13 mouse cellular contexts compared by ENCODE assay signal in genomic region chr11:69373223-69373965, GRCm38 (mm10). TPM values are rescaled to one million over a fixed set of nuclear protein-coding genes. Genes with fewer than 3 reads are reported as not detected.
DNase-seq lines count a peak whose midpoint lies in the region; ATAC-seq lines count a peak whose summit lies in the region.
"Had no signal": no experiment of that assay in that cellular context is flagged by ENCODE, and none has a peak within 500 bp of the region (broad histone marks: within the 10 kb centered on the region; RNA-seq: fewer than 3 reads in every experiment).

No protein-coding gene starts in this region.

- peaks cover 83% of the 10 kb centered on the region for H3K4me1 ChIP-seq in liver, embryonic 12.5 days

- peak overlapping the region; percentile 88 for H3K27ac ChIP-seq in liver, embryonic 12.5 days
- H3K27ac ChIP-seq: limb, embryonic 10.5 days had no signal

- DNase-seq in spleen, postnatal 10 days (ENCODE audit: low spot score in 2 of 2), result peak; percentile 49 to 56
- DNase-seq in spleen, adult 12 weeks (ENCODE audit: low spot score), result no peak
- peak; percentile 71 for DNase-seq in c-Kit-positive CD71-positive TER-119-positive erythroid progenitor cells, embryonic 14.5 days (ENCODE audit: low spot score)
- no peak for DNase-seq in adrenal gland, postnatal 36 days
- DNase-seq in embryo, embryonic 10 days (ENCODE audit: low spot score), result no peak
- no peak for DNase-seq in urinary bladder, postnatal 4 days (ENCODE audit: low spot score in 2 of 2)
- DNase-seq: adrenal gland, postnatal 14 days; gastrocnemius, postnatal 14 days; kidney, adult 18-20 months; spleen, adult 18-20 months; thymus, postnatal 25 days had no signal

- peak overlapping the region; percentile 66 for H3K4me2 ChIP-seq in liver, embryonic 12.5 days

- 58% methylated on average over 16 of the region's 16 CpGs for WGBS in liver, embryonic 12.5 days (ENCODE audit: insufficient replicate concordance)

- no peaks in the 10 kb centered on the region for H3K36me3 ChIP-seq in liver, embryonic 12.5 days

- peak overlapping the region; percentile 43 for H3K4me3 ChIP-seq in liver, embryonic 12.5 days
- H3K4me3 ChIP-seq: limb, embryonic 10.5 days had no signal

- no peaks in the 10 kb centered on the region for H3K9me3 ChIP-seq in liver, embryonic 12.5 days (replicated peaks)
- H3K9me3 ChIP-seq: limb, embryonic 10.5 days had no signal

- H3K27me3 ChIP-seq in liver, embryonic 12.5 days (replicated peaks), result peaks cover 23% of the 10 kb centered on the region

- peak; percentile 97 for ATAC-seq in liver, embryonic 12.5 days

- H3K9ac ChIP-seq in liver, embryonic 12.5 days, result peak overlapping the region; percentile 56

RNA-seq across cellular contexts. Expression of gene Chd3, which starts 4.2 kb away (rescaled TPM):
- 4.7 and 6.4 TPM in 2 replicates for polyA plus RNA-seq in liver, embryonic 12.5 days (2016; fragmentation: Nextera tagmentation; extraction: Ambion mirVana)
- total RNA-seq in adrenal gland, postnatal 36 days (2021), result 100 to 1,000 TPM in 1 of 2 experiments, 10 to 100 TPM in 1; 78.6 to 119 TPM

RNA-seq across cellular contexts. Expression of gene Naa38, which starts 21.9 kb away (rescaled TPM):
- polyA plus RNA-seq in liver, embryonic 12.5 days (2016; fragmentation: Nextera tagmentation; extraction: Ambion mirVana), result 111 and 119 TPM in 2 replicates
- total RNA-seq in adrenal gland, postnatal 36 days (2021), result 100 to 1,000 TPM; 132 to 158 TPM

RNA-seq across cellular contexts. Expression of gene Cyb5d1, which starts 22.0 kb away (rescaled TPM):
- 15.1 and 15.7 TPM in 2 replicates for polyA plus RNA-seq in liver, embryonic 12.5 days (2016; fragmentation: Nextera tagmentation; extraction: Ambion mirVana)
- total RNA-seq in adrenal gland, postnatal 36 days (2021), result 10 to 100 TPM; 49.0 to 50.9 TPM

RNA-seq across cellular contexts. Expression of gene Tmem88, which starts 24.6 kb away (rescaled TPM):
- polyA plus RNA-seq in liver, embryonic 12.5 days (2016; fragmentation: Nextera tagmentation; extraction: Ambion mirVana), result 14.4 and 15.4 TPM in 2 replicates
- total RNA-seq in adrenal gland, postnatal 36 days (2021), result 10 to 100 TPM; 13.4 to 17.8 TPM

RNA-seq across cellular contexts. Expression of gene Rnf227, which starts 33.1 kb away (rescaled TPM):
- 1.5 and 1.7 TPM in 2 replicates for polyA plus RNA-seq in liver, embryonic 12.5 days (2016; fragmentation: Nextera tagmentation; extraction: Ambion mirVana)
- total RNA-seq in adrenal gland, postnatal 36 days (2021), result 1 to 10 TPM; 4.7 to 6.6 TPM

Comparison
In these comparisons a context has a peak if more than half of its experiments do, and no peak if none do; other contexts are left out.
1. DNase-seq: peak in spleen, postnatal 10 days (2 of 2) and c-Kit-positive CD71-positive TER-119-positive erythroid progenitor cells, embryonic 14.5 days (single experiment); none in spleen, adult 12 weeks (single experiment), adrenal gland, postnatal 36 days (0 of 2), embryo, embryonic 10 days (single experiment) and urinary bladder, postnatal 4 days (0 of 2).